Mouse (Mus musculus) heart, postnatal 10 days (tissue): ENCODE data around the gene Setd3. TPM values are rescaled to one million over a fixed set of nuclear protein-coding genes. Genes with fewer than 3 reads are reported as not detected.
"Not testable (repeated sequence)": the region's sequence is repeated elsewhere in the genome, so short reads cannot be mapped to it uniquely, and the experiment has no call there.

Experiments
- DNase-seq, 2 experiments: peaks; one replicate each; pipeline ENCODE4 v3.0.0; 2021
- intact Hi-C: fragments of 180-260 bp; cut with DNase I; formaldehyde crosslinking; loops from one replicate; pipeline ENCODE4 v1.15.1; 2025
- total RNA-seq, 2 experiments: library from RNA; stranded (reverse); gene quantifications; 2 replicates each; pipeline ENCODE4 v1.2.3; 2021

Setd3 gene
- total RNA-seq, 2 experiments from 2014 or later, result 77.6 to 79.3 TPM

DNA sequence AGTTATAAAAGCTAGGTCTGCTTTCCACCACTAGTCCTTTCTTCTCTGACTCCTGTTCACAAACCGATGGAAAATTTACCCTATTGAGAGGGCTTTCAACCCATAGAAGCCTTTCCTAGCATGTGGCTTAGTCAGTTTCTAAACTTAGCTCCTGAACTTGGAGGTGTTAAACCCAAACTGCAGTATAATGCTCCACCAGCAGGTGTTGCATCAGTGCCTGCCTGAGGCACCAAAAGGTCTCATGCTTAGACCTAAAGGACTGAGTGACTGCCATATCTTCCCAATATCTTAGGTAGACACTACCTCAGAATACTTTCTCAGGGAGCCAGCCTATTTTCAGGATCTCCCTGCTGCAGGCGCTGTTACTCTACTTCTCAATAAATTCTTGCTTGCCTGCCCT, 26.4 kb downstream of the Setd3 start:
- no peak for DNase-seq
- intact Hi-C loops, result no loop called here

DNA sequence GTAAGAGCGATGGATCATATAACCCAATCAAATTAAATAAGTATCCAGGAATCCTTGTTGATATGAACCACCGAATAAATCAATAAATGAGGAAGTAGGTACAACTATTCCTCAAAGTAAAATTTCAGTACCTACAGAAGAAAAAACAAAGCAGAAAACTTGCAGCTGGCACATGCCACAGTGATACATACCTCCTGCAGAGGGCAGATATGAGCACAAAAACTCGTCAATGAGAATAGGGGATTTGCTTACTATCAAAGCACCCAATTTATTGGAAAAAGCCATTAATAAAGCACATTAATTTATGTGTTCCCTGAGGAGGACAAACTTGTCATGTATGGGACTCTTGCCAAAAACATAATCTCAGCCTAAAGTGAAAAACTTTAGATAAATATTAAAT, 29.4 kb downstream of the Setd3 start:
- intact Hi-C loops, result no loop called here
- DNase-seq, result no peak

DNA sequence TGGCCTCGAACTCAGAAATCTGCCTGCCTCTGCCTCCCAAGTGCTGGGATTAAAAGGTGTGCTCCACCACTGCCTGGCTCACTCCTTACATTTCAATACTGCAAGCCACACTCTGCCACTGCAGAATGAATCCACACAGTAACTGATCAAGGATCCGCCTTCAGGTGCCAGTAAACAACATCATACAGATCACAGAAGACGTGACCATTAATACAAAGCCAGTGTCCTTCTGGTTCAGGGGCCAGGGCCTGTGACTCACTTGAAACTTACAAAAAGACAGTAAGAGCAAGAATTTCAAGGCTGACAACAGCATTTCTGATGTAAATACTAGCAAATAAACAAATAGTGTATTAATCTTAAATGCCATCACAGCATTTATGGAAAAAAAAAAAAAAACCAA, 33.9 kb downstream of the Setd3 start:
- no peak for DNase-seq
- intact Hi-C loops, result no loop called here

DNA sequence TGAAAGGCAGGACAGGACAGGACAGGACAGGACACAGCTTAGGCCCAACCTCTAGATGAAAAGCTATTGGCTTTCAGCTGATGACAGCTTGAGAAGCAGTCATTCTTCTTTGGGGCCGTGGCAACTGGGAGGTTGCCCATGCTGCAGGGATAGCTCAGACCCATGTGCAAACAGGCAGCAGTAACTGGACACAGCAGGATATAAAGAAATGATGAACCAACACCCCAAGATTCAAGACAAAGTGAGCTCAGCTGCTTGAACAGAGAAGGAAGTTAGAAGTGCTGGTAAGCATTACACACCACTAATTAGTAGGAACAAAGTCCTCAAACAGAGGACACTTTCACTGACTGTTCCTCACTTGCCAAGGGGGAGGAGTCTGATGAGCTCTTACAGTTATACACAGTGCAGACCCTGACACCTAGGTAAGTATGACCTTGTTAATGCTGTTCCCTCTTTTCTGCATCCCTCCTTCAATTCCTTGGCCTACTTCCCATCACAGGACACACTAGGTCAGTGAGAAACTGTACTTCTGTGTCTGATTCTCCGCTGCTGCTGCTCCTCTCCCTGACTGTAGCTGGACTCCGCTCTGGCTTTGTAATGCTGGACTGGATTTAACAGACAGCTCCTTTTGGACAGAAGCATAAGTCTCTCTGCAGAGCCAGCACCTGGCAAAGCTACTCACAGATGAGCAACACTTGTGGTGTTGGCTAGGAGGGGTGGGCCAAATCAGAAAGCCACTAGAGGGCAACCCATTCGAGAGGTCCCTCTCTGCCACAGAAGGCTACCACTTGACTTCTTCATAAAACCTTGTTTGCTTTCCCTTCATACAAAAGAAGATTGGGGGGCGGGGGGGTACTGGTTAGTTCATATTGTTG, 35.3 kb downstream of the Setd3 start:
- intact Hi-C loops, result no loop called here
- DNase-seq, result peak; percentile 20 to 29

DNA sequence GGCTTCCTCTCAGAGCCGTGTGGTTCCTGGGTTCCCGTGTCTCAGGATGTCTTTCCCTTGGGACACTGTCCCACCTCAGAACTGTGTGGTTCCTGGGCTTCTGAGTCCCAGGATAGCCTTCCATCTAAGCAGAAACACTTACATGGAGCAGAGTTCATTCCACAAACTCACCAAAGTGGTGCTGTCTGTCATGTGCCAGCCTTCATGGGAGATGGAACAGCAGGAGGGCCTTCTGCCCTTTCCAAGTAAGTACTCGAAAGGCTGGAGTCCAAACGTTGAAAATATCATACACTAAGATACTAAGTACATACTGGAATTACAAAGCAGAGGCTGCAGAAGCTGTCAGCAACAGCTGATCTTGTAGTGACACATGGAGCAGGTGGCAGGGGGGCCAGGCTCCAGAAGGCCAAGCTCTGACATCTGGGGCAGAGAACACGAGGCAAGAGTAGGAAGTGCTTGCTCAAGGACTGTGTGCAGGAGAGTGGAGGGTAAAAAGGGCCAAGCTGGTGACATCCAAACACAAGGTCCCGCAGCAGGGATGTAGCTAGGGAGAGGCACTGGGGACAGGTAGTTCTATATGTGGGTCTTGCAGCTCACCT, 43.4 kb downstream of the Setd3 start:
- intact Hi-C loops, result no loop called here
- DNase-seq, result no peak

DNA sequence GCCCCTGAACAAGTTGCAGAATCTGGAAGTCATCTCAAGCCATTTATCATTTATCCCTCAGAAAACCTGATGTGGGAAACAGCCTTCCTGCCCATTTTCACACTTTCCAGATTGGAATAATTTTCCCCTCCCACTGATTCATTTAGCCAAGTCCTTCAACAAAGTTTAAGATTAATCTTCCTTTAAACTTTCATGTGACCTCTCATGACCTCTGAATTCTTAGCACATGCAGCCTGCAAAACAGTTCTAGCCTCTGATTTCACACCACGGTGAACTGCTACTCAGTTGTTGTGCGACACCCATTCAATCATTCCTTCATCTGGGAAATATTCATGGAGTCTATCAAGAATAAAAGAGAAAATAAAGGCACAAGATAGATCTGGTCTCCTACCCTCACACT, 45.9 kb downstream of the Setd3 start:
- intact Hi-C loops, result no loop called here
- no peak for DNase-seq

DNA sequence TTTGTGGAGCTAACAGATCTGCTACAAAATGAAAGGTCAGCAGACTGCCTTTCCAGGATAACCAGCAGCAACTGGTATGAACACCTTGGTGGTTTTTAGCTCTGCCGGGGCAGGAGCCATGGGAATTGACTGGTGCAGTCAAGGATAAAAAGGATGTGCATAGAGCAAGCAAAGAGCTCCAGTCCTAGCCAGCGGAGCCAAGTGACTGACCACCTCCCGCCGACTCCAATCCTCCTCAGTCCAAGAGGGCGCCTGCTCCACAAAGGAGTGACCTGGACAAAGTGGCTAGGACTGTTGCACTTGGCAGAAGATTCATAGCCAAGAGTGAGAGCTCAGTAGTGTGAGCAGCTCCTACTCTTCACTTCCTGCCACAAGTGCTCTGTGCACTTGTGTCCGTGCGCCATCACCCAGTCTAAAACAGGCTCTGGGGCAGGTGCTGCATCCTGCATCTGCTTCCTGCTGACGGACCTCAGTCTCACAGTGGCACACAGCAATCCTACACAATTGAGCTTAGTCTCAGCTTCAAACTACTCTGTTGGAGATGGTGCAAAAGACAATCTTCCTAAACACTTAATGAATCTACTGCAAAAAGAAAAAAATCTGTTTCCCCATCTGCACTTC, 46.6 kb downstream of the Setd3 start:
- intact Hi-C loops, result no loop called here
- no peak for DNase-seq

DNA sequence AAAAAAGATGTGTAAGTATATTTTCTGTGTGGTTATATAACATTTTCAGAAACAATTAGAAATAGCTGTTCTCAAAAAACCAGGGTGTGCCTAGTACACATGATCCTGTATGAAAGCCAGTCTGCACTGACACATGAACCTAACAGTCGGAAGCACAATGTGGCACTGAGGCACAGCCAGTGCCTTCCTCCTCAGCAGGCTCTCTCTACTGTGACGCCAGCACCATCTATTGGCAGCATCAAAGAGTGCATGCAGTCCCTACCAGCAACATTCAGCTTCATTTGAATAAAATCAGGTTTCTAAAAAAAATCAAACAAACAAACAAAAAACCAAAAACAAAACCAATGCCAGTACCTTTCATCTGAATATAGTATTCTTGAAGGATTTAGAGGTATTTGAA, 57.8 kb downstream of the Setd3 start:
- peak; percentile 65 to 79 for DNase-seq
- intact Hi-C loops, result no loop called here

DNA sequence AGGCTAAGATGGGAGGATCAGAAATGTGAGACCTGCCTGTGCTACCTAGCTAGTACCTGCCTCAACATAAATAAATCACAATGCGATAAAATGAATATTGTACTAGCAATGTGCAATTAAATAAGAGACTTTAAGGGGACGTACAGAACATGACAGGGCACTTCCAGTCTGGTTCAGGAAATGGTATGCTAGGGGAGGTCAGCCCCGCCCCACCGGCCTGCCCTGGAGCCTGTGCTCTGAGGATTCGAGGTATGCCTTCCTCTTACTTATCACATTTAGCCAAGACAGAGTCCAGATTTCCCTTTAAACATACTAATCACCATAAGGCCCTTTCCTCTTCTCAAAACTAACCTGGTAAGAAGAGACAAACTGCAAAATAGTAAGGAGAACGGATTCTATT, 58.7 kb downstream of the Setd3 start:
- intact Hi-C loops, result loop anchor here (1.0 kb wide), 1 partner anchor 79 kb away; no protein-coding TSS in a partner anchor
- no peak for DNase-seq

DNA sequence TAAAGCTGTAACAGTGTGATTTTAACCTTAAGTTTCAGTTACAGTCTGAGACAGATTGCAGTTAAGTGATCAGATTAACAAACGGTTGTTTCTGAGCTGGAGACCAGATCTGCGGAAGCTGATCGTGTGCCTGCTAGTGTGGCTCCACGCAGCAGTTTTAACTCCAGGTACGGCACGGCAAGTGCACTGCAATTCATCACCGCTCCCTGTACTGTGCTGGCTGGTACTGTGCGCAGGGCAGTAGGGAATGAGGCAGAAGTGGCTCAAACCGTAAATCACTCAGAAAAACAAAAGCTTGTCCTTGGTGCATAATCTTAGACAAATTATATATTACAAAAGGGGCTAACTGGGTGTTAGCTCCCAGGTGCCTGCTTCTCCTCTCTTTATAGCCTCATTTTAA, 59.2 kb downstream of the Setd3 start:
- DNase-seq, result no peak
- intact Hi-C loops, result loop anchor here (1.0 kb wide), 1 partner anchor 79 kb away; no protein-coding TSS in a partner anchor

DNA sequence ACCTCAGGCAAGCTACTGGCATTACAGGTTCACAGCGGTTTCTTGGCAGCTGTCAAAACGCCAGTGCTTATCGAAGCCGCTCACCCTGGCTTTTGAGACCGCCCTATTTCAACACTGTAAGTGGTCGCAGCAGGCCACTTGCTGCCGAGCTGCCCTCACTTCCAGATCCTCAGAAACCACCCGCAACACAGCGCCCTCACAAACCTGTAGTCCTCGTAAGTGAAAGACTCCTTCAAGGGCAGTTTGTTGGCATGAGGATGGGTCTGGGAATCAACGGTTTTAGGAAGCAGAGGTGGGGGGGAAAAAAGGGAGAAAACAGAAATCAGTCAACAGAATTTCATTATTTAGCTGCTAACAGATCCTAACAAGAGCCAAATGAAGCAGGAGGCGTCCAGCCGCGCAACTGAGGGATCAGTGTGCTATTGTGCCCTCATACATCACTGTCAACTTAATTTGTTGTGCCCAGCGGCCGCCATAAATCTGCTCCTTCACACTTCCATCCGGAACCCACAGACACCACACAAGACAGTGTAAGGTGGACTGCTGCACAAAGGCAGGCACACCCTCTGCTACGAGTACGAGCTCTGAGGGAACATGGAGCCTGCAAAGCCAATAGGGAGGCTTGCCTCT, 60.1 kb downstream of the Setd3 start:
- DNase-seq, result peak; percentile 42 to 43
- intact Hi-C loops, result no loop called here

DNA sequence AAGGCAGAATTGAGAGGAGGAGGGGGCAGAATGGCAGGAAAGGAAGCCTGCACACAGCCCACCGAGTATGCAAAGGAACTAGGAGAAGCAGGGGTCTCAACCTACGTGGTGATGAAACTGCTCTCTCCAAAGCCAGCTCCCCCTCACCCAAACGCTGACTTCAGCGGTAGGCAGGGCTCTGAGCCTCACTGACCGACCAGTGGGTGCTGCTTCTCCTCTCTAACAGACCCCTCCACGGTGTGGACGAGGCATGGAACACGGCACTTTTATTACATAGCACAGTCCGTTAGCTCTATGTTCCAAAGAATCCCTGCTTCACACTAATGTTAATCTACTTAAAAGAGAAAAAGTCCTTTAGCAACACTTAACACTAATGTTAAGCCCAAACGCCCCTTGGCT, 60.6 kb downstream of the Setd3 start:
- intact Hi-C loops, result no loop called here
- no peak for DNase-seq

DNA sequence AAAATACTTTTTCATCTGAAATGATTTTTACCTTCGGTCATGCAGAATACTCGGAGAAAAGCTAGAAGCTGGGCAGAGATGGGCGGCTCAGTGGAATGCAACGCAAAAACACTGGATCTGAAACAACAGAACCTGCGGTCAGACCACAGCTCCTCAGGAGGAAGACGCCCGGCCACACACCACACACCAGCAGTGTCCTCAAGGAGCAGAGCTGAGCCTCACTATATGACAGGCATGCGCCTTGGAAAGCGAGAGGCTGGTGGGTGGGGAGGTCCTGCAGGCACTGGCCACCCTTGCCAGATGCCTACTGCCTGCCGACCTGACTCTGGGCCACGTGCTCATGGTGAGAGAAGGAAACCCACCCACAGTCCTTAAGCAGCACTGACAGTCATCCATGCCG, 67.9 kb downstream of the Setd3 start:
- no peak for DNase-seq
- intact Hi-C loops, result no loop called here

DNA sequence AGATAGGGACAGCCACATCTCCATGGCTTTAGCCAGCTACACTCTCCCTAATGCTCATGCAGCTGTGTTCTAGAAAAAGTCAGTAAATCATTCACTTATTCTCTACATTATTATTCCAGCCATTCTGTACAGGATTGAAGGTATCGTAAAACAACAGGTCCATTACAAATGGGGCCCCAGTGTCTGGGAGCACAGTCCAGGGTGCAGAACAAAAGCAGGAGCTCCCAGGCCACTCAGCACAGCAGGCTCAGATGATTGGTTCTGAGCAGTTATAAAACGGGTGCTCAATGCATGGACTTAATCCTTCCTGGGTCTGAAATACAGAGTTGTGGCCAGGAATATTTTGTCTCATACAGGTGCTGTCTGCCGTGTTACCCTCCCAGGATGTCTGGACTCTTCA, 68.4 kb downstream of the Setd3 start:
- no peak for DNase-seq
- intact Hi-C loops, result no loop called here

DNA sequence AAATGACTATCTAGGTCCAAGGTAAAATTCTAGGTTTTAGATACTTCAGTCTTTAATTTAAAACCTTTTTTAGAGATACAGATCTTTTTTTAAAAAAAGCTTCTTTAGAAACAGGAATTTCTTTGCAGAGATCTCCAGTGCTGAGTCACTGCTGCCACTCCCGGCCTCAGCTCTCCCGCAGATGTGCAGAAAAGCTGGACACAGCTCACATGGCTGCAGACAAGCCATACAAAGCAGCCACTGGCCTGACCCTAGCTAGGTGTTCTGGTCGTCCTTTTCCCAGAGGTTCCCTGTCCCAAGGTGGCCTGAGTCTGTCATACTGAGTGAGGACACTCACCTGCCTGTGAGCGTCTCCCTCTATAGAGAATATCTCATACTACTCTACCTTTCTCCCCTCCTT, 69.4 kb downstream of the Setd3 start:
- DNase-seq, result no peak
- intact Hi-C loops, result no loop called here

DNA sequence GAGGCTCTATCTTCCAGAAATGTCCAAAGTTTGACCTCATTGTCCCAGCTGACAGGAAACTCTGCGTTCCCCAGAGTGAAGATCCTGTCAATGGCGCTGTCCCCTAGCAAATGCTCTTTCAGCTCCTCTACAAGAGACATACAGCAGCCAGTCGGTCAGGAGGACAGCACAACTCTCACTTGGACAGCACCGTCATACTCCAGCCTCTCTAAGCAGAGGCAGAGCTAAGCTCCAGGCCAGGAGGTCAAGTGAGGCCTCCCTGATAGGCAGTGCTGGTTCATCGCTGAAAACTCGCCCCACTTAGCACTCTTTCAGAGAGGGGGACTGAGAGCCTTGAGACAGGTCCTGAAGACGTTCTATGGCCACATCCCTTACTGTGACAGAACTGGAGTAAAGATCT, 70.5 kb downstream of the Setd3 start:
- intact Hi-C loops, result not testable (repeated sequence)
- peak in 1 of 2 experiments; percentile 14 for DNase-seq

DNA sequence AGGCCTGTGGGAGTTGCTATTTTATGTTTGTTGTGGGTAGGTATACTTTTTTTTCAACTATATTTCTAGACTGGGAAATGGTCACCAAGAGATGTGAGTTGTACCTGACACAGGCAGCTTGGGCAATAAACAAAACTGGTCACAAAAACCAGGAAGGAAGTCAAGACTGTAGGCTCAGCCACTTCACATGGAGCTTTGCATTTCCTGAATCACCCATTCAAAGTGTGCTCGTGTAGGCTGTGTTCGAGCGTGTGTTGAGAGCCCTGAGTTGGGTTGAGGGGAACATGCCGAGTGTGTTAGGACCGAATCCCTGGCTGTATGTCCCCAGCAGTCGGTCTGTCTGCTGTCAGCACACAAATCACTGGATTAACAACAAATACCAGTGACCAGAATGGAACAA, 75.8 kb downstream of the Setd3 start:
- DNase-seq, result no peak
- intact Hi-C loops, result no loop called here

DNA sequence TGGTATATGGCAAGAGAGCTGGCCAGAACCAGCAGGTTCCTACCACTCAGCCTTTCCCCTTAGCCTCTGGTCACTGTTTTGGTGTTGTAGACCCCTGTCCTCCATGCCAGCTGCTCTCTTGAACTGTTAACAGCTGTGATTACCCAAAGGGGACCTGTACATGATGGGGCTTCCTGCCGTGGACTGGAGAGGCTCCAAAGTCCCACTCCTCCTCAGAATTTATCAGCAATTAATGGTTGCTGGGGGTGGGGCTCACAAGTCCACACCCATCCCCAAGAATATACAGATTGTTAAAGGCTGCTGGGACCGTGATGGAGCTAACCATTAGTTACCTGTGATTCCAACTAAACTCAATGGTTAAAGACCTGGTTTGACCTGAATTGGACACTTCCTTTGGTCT, 77.0 kb downstream of the Setd3 start:
- DNase-seq, result no peak

DNA sequence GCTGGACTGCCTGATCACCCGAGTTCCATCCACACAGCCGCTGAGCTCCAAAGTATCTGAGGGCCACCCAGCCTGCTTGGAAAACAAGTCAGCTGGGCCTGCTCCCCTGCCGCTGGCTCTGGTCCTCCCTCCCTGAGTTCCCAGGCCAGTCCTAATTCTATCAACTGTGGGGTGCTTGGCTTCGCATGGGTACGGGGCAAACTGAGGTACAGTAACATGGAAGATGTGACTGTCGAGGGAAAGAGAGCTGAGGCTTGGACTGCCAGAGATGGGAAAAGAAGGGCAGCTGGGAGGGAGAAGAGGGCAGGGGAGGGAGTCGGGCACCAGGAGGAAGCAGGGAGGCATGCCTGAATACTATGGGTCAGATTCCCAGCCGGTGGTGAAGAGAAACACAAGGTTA, 78.9 kb downstream of the Setd3 start:
- intact Hi-C loops, result no loop called here
- DNase-seq, result no peak

More for the DNA sequence above, 77.0 kb downstream of the Setd3 start:
- intact Hi-C loops, result no loop called here

DNA sequence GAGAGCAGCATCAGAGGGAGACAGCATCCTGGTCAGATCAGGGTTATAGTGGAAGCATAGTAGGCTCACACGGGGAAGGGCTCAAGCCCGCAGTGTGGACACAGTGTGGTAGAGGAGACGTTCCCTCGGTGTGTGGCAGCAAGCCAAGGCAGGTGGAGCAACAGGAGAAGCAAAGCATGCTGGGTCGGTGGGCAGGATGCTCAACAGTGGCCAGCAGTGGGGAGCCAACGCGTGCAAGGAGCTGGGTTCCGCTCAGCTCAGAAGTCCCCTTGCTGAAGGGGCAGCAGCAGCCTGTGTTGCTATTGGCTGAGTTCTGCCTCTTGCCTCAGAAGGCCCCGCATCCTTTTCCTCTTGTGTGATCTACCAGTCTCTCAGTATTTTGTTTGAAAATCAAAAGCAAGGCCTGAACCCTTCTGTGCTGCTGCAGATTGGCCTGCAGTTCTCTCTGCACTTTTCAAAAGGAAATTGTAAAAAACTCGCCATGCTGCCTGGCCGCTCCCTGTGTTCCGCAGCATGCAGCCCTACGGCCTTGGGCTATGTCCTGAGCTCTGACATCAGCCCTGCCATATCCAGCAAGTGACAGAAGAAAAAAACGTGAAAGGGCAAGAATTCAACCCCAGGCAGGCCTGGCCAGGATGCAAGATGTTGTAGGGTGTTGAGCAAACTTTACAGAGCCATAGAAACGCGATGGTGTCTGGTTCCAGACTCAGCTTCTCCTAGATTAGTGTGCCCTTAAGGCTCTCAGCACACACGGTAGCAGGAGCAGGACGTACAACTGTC, 80.7 kb downstream of the Setd3 start:
- peak in 1 of 2 experiments; percentile 19 for DNase-seq
- intact Hi-C loops, result no loop called here

DNA sequence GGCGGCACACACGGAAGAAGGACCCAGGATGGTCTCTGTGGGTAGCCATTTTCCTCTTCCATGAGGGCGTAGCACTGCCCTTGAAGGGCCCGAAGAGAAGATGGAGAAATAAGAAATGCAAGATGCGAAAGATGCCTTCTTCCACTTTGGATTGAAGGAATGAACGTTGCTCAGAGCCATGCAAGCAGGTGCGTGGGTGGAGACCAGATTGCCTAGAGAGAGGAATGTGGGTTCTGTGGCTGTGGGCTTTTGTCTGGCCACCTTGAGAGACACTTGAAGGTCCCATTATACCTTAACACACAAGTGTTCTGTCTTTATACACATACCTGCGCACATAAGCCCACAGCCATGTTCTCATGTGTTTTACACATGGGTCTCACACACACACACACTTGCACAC, 81.5 kb downstream of the Setd3 start:
- DNase-seq, result no peak

More for the DNA sequence above, 81.5 kb downstream of the Setd3 start:
- intact Hi-C loops, result no loop called here
